Mouse (Mus musculus) lung, adult 2 months (tissue): ENCODE results near the gene Ntn1.

Experiments
- CTCF ChIP-seq: fragments of 200-500 bp; IDR thresholded peaks from 2 replicates; pipeline ENCODE4 v1.5.1; 2011; ENCODE audit warnings: mild to moderate bottlenecking, low read length, control low read depth; ENCODE audit not compliant: insufficient read depth
- POLR2A ChIP-seq: fragments of 200-500 bp; IDR thresholded peaks from 2 replicates; pipeline ENCODE4 v1.6.1; 2011; ENCODE audit warnings: low read depth, mild to moderate bottlenecking, control low read depth, low read length, borderline replicate concordance; ENCODE audit errors: extremely low read depth

- TF ChIP-seq CTCF: no peak
- no peak for TF ChIP-seq POLR2A
These were observed 16.4 kb upstream of the Ntn1 start for GRCm38 (mm10) chr11:68417001-68417400.
